Mouse (Mus musculus) neutrophil, adult 5-6 weeks (primary cell): ENCODE results near the gene Arhgef16. TPM values are rescaled to one million over a fixed set of nuclear protein-coding genes. Genes with fewer than 3 reads are reported as not detected.

Experiments used
- ATAC-seq: fragments of 151-379, 151-347 bp; 2 replicates; pipeline ENCODE4 v1.8.0; 2017; ENCODE audit warnings: mild to moderate bottlenecking, moderate TSS enrichment; ENCODE audit not compliant: insufficient number of reproducible peaks, poor library complexity, low FRiP score, severe bottlenecking; ENCODE audit errors: extremely low read depth
- total RNA-seq: library from RNA; stranded (forward); fragments of 200-1000 nt; gene quantifications from 2 replicates; pipeline ENCODE4 v1.2.3, GENCODE M21; 2017

Arhgef16 gene
- 1.0 TPM in 1 of 2 replicates, not detected in the other for total RNA-seq

GRCm38 (mm10) chr4:154301466-154301881 lies at the start of gene Arhgef16:
Gene Arhgef16 (minus strand): TSS chr4:154301676.
- 0 out of 2 replicates have a peak, but pooled peaks have one; percentile 20 for ATAC-seq

DNA sequence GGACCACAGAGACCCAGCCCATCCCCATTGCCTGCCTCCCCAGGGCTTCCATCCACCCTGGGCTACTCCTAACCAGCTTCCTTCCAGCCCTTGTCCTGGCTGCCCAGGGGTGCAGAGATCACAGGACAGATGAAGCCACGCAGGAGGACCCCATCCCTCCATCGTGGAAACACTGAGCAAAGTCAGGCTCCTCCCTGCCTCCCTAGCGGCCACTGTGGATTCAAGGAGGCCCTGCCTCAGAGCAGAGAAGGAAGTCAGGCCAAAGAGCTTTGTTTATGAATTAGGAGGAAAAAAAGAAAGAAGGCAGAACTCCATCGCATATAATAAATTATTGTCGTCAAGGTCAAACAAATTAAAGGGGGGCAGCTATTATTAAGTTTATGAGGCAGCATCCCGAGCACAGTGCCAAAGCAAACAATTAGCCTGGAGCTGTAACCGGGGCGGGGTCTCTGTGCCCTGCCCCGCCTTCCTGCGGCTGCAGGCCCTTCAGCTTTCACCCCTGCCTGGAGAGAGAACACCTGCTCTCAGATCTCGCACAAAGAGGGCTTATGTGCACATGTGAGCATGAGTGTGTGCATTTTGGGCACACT lies 46.8 kb upstream of the Arhgef16 start:
- no peak for ATAC-seq

DNA sequence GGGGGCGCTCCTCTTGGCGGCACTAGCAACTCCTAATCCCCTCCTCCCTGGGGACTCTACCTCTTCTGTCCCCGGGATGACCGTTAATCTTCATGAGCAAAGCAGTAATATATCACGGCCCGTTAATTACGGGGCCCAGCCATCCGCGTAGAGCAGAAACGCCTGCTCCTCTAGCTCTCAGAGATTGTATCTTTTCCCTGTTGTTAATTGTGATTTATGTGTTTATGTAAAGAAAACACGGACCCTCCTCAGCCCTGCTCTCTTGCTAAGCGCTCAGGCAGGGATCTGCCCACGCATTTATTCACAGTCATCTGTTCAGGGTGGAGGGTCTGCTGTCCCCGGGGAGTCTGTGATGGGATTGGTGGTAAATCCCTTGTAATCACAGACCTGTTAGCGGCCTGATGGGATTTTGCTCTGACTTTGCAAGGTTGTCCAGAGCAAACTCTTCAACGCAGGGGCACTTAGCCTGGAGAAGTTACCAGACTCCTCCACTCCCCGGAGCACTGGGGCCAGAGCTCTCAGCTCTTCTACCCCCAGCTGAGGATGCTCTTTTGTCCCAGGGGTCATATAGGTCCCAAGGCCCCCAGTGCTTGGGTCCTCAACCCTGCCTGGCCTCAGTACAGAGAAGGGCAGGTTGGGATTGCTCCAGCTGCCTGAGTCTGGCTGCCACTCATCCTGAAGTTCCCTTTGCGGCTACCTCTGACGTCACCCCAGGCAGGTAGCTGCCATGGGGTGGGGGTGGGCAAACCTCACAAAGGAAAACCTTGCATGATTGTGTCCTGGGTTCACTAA lies 45.5 kb upstream of the Arhgef16 start:
- ATAC-seq = no peak

- ATAC-seq = no peak
These were observed 35.2 kb upstream of the Arhgef16 start for GRCm38 (mm10) chr4:154336650-154337049.

GRCm38 (mm10) chr4:154335761-154336160 lies 34.3 kb upstream of the Arhgef16 start, which contains the start of gene B230104I21Rik:
Gene B230104I21Rik (plus strand): TSS chr4:154336127.
- ATAC-seq = no peak

DNA sequence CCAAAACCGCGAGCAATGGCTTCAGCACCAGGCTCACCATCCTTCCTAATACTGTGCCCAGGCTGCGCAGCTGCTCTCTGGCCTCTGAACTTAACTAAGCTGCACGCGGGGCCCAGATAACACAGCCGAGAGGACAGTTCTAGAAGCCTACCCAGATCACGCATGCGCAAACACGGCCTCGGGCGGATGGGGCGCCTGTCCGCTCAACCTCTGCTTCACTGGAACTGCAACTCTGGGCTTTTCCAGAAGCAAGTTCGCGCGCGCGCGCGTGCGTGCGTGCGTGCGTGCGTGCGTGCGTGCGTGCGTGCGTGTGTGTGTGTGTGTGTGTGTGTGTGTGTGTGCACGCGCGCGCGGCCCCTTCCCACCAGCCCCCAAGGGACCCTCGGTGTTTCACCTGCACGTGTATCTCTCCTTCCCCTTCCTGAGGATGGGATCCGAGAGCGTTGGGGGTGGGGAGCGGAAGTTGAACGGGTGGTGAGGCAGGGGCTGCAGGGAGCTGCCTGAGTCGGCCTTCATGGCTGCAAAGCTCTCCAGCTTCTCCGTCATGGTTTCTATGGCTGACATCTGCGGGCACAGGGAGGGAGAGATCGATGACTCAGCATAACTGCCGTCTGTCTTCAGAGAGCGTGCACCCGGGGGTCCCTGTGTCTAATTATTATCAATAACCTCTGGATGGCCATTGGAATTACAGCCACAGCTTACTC lies 33.4 kb upstream of the Arhgef16 start:
- no peak for ATAC-seq

GRCm38 (mm10) chr4:154333300-154333699 lies 31.8 kb upstream of the Arhgef16 start:
- no peak for ATAC-seq

DNA sequence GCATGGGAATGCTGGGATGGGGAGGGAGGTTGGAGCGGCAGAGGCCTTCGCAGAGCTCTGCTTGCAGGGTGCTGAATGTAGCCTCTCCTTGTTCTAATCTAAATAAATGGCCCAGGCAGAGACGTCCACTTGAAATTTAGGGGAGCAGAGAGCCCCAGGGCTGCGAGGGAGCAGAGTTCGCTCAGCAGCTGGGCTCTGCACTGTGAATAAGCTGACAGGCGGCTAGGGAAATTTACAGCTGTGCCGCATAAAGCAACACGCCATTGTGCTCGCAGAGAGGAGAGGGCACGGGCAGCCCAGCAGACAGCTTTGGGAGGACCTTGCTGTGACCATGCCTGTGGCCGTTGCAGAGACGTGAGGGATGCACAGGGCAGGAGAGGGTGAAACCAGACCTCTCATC lies 29.8 kb upstream of the Arhgef16 start:
- ATAC-seq = no peak

DNA sequence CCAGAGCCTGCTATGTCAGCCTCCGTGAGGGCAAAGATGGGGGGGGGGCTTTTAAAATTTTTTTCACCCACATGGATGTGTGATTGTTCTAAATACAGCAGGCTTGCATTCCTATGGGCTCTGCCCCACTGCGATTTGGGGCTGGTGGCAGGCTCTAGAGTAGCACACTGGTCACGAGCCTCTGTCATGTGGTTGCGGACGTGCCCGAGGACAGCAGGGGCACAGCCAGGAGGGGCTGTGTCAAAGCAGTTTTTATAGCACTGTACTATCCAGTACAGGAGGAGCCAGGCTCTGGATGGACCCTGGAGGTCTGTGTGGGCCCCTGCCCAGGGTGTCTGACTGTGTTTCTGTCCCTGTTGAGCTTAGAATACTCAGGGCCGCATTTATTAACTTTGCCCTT lies 28.5 kb upstream of the Arhgef16 start:
- ATAC-seq = no peak

- ATAC-seq = no peak
These were observed 27.4 kb upstream of the Arhgef16 start for GRCm38 (mm10) chr4:154328836-154329235.

DNA sequence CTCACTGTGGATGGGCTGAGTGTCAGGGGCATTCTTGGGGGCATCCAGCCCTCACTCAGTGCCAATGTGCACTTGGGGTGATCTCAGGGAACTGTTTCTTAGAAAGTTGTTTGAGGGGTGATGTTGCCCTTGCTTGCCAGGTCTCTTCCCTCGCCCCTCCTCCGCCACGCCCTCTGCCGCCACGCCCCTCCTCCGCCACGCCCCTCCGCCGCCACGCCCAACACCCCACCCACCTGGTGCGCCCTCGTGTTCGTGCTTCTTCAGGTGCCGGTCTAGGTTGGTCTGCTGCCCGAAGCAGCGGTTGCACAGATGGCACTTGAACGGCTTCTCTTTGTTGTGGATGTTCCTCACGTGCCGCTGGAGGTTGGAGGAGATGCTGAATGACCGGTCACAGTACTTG lies 27.0 kb upstream of the Arhgef16 start:
- no peak for ATAC-seq

- ATAC-seq = no peak
These were observed 23.9 kb upstream of the Arhgef16 start for GRCm38 (mm10) chr4:154325410-154325809.

DNA sequence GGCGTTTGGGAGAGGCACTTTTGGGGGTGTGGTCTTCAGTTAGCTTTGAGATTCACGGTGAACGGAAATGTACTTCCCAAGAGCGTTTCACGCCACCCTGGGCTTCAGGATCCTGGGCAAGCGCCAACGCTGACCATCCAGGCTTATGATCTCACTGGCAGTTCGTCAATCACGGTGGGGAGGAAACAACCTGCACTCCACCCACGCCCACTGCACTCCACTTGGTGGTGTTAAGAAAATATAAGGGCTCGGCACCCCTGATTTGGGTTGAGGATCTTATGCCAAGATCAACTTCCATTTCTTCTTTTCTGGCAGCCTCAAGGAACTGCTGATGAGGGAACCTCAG lies 12.1 kb upstream of the Arhgef16 start:
- no peak for ATAC-seq

GRCm38 (mm10) chr4:154312935-154313621 lies 11.6 kb upstream of the Arhgef16 start:
- ATAC-seq = no peak

GRCm38 (mm10) chr4:154312143-154312812 lies 10.8 kb upstream of the Arhgef16 start:
- no peak for ATAC-seq

GRCm38 (mm10) chr4:154310576-154311262 lies 9.2 kb upstream of the Arhgef16 start:
- ATAC-seq = no peak

GRCm38 (mm10) chr4:154309131-154309530 lies 7.7 kb upstream of the Arhgef16 start:
- ATAC-seq = no peak

DNA sequence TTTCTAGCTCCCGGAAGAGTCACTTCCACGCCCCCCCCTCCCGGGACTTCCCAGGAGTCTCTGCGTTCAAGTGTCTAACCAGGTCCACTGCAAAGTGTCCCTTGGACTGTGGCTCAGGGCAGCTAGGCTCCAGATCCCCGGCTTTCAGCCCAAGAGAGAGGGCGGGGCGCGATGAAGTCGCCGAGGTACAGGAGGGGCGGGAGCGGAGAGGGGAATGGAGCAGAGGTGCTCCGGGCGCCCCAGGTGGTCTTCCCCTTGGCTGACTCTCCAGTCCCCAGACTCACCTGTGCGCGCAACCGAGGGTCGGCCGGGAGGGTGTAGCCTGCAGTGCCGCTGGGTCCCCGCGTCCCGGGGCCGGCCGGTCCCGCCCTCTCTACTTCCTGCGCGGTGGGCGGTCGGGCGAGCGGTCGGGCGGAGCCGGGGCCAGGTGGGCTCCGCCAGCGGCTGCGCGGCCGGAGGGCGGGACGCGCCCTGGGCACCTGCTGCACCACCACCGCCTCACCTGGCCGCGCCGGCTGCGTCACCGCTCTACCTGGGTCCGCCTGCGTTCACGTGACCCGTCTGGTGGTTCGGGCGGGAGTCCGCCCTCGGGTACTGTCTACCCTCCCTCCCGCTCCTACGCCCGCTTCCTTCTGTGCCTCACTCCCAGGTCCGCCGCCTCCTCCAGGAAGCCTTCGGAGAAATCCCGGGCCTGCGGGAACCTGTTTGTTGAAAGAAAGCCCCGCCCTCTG lies 1.8 kb downstream of the Arhgef16 start:
- no peak for ATAC-seq
